Mouse (Mus musculus) midbrain, postnatal 0 days (tissue): ENCODE data around the gene Trpc6. TPM values are rescaled to one million over a fixed set of nuclear protein-coding genes. Genes with fewer than 3 reads are reported as not detected.

Experiments used
- ATAC-seq: fragments of 200-750 bp; cut with Nextera tagmentation; 2 replicates; pipeline ENCODE4 v1.8.0; 2017; ENCODE audit warnings: moderate number of reproducible peaks, mild to moderate bottlenecking, moderate TSS enrichment, moderate library complexity; ENCODE audit not compliant: low FRiP score
- DNase-seq: peaks from one replicate; pipeline ENCODE4 v3.0.0-alpha.2; 2015; ENCODE audit warnings: low spot score
- H3K27ac ChIP-seq: fragments of 300-500 bp; sonication (generic); 2 replicates; pipeline ENCODE4 v1.5.1; 2014; ENCODE audit warnings: low read depth, mild to moderate bottlenecking, low read length, mixed read lengths
- H3K27me3 ChIP-seq: fragments of 300-500 bp; sonication (generic); 2 replicates; pipeline ENCODE4 v1.6.1; 2014; ENCODE audit warnings: low read length, control low read depth, mixed read lengths; ENCODE audit not compliant: insufficient read depth
- H3K36me3 ChIP-seq: fragments of 300-500 bp; sonication (generic); 2 replicates; pipeline ENCODE4 v1.6.1; 2014; ENCODE audit warnings: low read length, control low read depth, mixed read lengths; ENCODE audit not compliant: insufficient read depth
- H3K4me1 ChIP-seq: fragments of 300-500 bp; sonication (generic); 2 replicates; pipeline ENCODE4 v1.6.1; 2014; ENCODE audit warnings: mild to moderate bottlenecking, control low read depth, antibody characterized with exemption, low read length, mixed read lengths; ENCODE audit not compliant: insufficient read depth
- H3K4me2 ChIP-seq: fragments of 300-500 bp; sonication (generic); 2 replicates; pipeline ENCODE4 v1.6.1; 2014; ENCODE audit warnings: low read depth, mild to moderate bottlenecking, low read length, mixed read lengths; ENCODE audit not compliant: poor library complexity, severe bottlenecking
- H3K4me3 ChIP-seq: fragments of 300-500 bp; sonication (generic); 2 replicates; pipeline ENCODE4 v1.5.1; 2014; ENCODE audit warnings: low read depth, mild to moderate bottlenecking, low read length, moderate library complexity
- H3K9ac ChIP-seq: fragments of 300-500 bp; sonication (generic); replicated peaks from 2 replicates; pipeline ENCODE4 v1.6.1; 2014; ENCODE audit warnings: mild to moderate bottlenecking, low read length, moderate library complexity, mixed read lengths; ENCODE audit not compliant: poor library complexity, severe bottlenecking
- H3K9me3 ChIP-seq: fragments of 300-500 bp; sonication (generic); 2 replicates; pipeline ENCODE4 v1.6.1; 2016; ENCODE audit warnings: low read length, control low read depth
- CTCF ChIP-seq: IDR thresholded peaks from 2 replicates; pipeline ENCODE4 v1.5.1; 2016; ENCODE audit warnings: antibody characterized with exemption, mild to moderate bottlenecking
- WGBS: fragments of 180-500 bp; shearing (Covaris S2); extraction: QIAGEN DNeasy Blood & Tissue Kit; methylation state at CpG from one replicate; pipeline ENCODE4 v1.1.7; 2014; 5-methylcytosine and 5-hydroxymethylcytosine counted together
- polyA plus RNA-seq: library from polyadenylated mRNA; unstranded; fragments of >200 nt; fragmentation: Nextera tagmentation; extraction: Ambion mirVana; gene quantifications from 2 replicates; pipeline ENCODE4 v1.2.1, GENCODE M21; 2015
- total RNA-seq: library from RNA; depleted of rRNA; stranded (reverse); fragments of >200 nt; gene quantifications from 2 replicates; pipeline ENCODE4 v1.2.3, GENCODE M21; 2014

Trpc6 gene
- total and polyA plus RNA-seq, 2 experiments from 2014 or later: 0.38 to 0.62 TPM

- no peak overlapping the region for H3K9ac ChIP-seq
- no peak for DNase-seq
- no peaks in the 10 kb centered on the region for H3K27me3 ChIP-seq
- H3K27ac ChIP-seq: no peak overlapping the region
- ATAC-seq: no peak
- no peaks in the 10 kb centered on the region for H3K9me3 ChIP-seq
- no peak overlapping the region for H3K4me2 ChIP-seq
- H3K36me3 ChIP-seq: no peaks in the 10 kb centered on the region
- no peaks in the 10 kb centered on the region for H3K4me1 ChIP-seq
- 55% methylated on average over 1 of the region's 1 CpGs for WGBS
- TF ChIP-seq CTCF: no peak; the same call in 1 of the 2 replicates
- no peak overlapping the region for H3K4me3 ChIP-seq
Observed at GRCm38 (mm10) chr9:8719017-8719416, 175.1 kb downstream of the Trpc6 start.

GRCm38 (mm10) chr9:8729056-8729455, 185.1 kb downstream of the Trpc6 start:
- Histone ChIP-seq H3K36me3 (no peaks in the 10 kb centered on the region), H3K27me3 (no peaks in the 10 kb centered on the region), H3K27ac (no peak overlapping the region), H3K4me2 (no peak overlapping the region), H3K4me1 (no peaks in the 10 kb centered on the region), H3K9me3 (no peaks in the 10 kb centered on the region), H3K9ac (no peak overlapping the region), H3K4me3 (no peak overlapping the region)
- TF ChIP-seq CTCF: no peak
- ATAC-seq (no peak), DNase-seq (no peak)
- 78% methylated on average over 3 of the region's 3 CpGs for WGBS
